Mouse (Mus musculus): ENCODE results near the gene Akap2.
"Not testable (repeated sequence)": the region's sequence is repeated elsewhere in the genome, so short reads cannot be mapped to it uniquely, and the experiment has no call there.

Gene Akap2

DNA sequence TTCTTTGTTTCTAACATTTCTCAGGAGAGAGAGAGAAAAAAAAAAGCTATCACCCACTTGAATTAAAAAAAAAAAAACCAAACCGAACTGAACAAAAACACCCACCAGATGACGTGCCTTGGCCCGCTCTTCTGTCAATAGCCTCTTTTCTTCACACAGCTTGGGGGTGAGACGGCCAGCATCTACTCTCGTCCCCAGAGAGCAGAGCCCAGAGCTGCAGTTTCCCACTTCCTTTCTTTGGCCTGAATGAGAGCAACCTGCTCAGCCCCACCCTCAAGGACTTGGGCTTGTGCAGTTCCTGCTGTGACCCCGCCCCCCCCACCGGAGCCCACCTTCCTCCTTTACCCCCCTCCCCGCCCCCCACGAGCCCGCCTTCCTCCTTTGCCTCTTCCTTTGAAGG is 150.0 kb downstream of the Akap2 start:
- DNase-seq (ENCODE audit: low spot score), result peak; percentile 23

DNA sequence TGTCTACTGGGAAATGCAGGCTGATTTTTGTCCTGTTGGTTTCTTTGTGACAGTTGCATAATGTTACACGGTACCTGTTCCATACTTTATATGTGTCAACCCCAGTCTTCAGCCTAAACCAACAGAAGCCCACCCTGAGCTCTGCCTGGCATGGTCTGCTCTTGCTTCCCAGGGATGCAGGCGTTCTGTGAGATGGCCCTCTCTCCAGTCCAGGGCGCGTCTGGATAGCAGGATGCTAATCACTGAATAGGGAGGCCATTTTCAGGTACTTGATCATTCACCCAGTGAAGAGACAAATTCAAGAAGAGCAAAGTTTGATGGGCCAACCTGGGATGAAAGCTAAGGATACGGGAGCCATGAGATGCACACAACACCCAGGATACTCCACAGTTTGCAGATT is 161.7 kb downstream of the Akap2 start:
- DNase-seq (ENCODE audit: low spot score), result no peak

DNA sequence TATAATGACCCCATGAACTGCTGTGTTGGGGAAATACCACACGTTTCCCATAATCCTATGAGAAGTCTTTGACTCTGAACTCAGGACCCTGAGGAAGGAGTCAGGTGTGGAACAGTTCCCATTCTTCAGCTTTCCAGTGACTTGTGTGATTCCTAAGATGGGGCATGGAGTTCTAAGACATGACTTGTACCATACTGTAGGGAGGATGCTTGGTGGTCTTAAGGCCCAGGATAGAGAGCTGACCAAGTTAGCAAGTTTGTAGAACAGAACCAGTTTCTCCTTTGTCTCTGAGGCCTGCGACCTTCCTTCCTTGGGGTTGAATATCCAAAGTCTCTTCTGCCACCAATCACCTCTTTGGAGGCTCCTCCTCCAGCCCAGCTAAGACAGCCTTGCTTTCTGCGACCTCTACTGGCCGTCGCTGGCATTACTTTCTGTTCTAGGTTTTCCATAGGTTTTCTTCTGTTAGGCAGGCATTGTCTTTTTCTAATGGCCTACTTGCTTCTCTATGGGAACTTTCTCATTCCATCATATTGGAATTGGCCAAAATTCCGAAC is 162.4 kb downstream of the Akap2 start:
- DNase-seq (ENCODE audit: low spot score), result peak; percentile 48

DNA sequence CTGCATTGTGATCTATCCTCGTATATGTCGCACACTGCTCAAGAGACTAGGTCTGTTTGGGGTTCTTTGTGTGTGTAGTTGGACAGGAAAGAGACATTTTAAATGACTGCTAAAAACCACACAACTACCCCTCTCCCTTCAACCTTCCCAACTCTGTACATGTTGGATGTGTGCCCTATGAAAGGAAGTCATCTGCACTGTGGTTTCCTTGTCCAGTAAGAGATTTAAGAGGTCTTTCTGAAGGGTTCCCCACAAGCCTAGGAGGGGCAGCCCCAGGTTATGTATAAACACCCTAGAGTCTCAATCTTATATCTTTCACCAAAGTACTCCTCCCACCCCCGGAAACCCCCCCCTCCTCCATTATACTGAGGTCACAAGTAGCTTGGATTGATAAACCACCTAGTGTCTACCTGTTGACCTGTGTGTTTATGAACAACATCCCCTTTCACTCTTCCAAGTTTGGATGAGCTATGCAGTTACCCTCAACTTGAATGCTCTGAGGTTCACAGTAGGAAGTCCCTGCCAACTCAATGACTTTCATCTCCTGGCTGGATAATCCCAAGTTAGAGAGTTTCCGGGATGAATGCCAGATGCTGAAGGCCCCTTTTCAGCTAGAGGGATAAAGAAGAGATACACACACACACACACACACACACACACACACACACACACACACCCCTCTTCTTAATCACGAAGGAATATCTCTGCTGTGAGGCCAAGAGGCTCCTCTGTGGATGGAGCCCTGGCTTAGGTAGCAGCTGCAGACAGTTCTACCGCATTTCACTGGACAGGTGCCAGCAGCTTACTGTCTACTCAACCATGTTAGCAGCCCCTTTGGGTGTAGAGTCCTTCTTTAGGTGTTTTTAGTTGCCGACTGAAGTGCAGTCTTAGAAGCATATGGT is 166.3 kb downstream of the Akap2 start:
- no peak for DNase-seq (ENCODE audit: low spot score)

DNA sequence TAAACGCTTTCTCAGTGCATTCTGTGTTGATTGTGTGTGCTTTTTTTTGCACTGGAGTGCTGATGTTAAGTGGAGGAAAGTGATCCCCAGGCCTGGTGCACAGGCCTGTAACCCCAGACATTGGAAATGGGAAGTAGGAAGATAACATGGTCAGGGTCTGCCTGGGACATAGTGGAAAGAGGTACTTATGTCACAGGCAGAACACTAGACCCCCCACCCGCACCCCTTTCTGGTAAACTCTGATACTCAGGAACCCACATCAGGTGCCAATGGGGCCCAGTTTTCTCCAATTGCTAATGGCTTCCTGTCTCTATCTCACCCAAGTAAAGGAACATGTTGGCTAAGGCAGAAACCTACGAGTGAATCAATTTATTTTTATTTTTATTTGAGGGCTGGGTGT is 167.1 kb downstream of the Akap2 start:
- DNase-seq (ENCODE audit: low spot score), result no peak

DNA sequence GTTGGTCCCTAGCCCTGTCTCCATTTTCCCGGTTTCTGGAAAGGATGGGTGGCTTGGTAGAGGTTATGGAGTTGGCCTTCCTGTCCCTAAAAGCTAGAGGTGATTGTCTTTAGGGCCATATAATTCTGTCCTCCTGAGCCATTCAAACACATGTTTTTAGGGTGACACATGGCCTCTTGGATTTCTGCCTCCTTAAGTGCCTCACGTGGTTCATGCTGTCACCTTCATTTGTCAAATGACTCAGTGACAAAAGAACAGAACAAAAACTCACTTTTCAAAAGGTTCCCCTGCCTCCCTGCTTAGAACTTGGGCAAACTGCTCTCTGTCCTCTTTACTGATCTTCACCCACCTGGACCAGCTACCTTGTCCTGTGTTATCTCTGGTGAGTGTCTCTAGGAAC is 167.7 kb downstream of the Akap2 start:
- no peak for DNase-seq (ENCODE audit: low spot score)

DNA sequence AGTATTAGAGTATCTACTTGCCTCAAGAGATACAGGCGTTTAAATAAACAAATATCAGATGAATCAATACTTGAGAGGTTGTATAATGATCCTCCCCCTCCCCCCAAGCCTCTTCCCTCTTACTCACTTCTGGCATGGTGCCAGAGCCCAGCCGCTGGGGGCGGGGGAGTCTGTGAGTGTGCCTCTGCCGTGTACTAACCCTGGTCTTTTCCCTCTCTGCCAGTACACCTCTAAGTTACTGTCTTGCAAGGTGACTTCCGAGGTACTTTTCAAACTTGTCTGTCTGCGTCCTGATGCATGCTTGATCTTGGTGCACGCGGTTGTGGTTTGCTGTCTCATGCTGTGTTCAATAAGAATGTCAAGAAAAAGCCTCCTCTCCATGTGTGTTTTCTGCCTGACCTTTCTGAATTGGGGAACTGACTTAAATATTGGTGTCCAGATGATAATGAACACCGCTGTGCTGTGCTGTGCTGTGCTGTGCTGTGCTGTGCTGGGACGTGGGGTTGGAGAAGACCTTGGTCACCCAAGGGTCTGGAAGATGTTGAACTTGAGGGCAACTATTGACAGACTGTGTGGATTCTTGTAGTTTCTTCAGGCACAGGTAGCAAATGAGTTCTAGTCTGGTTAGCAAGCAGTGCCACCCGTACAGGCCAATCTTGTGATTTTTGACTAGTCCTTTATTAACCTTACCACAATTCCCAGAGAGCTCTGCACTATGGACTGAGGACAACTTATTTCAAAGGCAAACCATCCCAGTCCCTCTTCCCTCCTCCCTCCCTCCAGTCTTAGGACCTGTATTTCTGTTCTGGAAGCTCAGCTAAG is 168.8 kb downstream of the Akap2 start:
- no peak for DNase-seq (ENCODE audit: low spot score)

DNA sequence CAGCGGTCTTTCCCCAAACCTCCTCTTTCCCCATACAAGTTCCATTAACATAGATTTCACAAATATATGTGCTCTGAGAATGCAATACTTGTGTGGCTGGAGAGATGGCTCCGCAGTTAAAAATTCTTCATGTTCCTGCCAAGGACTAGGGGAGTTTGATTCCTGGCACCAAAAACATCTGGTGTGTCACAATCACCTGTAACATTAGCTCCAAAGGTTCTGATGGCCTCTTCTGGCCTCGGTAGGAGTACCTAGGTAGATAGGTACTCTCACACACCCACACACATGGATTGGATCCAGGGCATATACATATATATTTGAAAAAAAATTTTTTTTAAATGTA is 169.4 kb downstream of the Akap2 start:
- DNase-seq (ENCODE audit: low spot score), result no peak

DNA sequence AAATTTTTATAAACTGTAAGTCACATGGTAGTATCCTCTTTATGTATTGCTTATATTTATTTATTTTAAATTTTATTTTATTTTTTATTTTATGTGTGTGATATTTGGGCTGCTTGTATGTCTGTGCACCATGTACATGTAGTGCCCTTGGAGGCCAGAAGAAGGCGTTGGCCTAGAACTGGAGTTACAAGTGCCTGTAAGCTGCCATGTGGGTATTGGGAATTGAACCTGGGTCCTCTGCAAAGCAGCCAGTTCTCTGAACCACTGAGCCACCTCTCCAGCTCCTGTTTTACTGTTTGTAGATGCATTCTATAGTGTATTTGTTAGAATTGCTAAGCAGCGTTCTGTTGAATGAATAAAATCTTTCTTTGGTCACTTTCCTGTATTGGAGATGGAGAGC is 170.8 kb downstream of the Akap2 start:
- no peak for DNase-seq (ENCODE audit: low spot score)

DNA sequence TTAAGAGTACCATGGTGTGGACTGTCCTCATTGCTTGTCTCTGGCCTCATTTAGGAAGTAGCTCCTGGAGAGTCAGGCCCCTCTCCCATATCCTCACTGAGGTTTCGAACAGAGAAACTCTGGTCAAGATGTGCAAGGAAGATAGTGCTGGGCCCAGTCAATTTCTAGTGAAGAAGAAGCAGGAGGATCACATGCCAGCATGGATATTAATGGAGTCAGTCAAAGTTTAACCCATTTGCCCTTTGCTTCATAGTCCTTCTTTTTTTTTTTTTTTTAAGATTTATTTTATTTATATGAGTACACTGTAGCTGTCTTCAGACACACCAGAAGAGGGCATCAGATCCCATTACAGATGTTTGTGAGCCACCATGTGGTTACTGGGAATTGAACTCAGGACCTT is 171.5 kb downstream of the Akap2 start:
- not testable (repeated sequence) for DNase-seq (ENCODE audit: low spot score)

DNA sequence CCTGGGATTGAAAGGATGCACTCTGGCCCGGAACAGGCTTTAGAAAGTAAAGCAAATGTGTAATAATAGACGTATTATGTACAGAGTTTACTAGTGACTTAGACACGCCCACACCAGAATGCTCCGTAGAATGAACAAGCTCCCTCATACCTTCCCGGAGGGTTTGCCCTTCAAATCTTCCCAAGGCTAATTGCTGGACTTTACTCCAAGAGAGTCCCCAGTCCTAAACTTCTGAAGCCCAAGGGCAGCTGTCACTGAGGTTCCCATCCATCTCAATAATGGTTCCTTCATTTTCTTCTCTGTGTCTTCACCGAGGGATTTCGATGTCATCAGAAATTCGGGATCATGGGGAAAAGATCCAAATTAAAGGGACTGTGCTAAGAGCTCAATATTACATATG is 172.3 kb downstream of the Akap2 start:
- DNase-seq (ENCODE audit: low spot score), result no peak

DNA sequence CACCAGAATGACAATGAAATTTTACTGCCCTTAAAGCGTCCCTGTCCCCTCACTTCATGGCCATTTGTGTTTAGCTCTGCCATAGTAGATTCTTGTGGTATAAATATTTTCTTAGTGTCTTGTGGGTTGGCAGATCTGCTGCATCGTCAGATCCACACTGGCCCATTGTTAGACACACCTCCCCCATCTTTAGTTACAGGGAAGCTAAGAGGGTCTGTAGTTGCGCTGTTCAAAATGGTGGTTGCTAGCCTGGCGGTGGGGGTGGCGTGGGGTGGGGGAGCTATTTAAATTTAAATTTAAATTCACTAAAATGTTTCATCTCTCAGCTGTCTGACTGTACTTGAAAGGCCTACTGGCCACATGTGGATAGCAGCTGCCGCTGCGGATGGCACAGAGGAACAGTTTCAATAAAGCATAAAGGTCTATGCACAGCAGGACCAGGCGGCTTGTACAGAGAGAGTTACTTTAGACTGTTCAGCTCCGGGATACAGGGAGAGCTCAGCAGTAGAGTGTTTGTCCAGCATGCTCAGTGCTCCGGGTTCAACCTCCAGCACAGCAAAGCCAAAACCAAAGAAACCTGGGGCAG is 174.6 kb downstream of the Akap2 start:
- no peak for DNase-seq (ENCODE audit: low spot score)

DNA sequence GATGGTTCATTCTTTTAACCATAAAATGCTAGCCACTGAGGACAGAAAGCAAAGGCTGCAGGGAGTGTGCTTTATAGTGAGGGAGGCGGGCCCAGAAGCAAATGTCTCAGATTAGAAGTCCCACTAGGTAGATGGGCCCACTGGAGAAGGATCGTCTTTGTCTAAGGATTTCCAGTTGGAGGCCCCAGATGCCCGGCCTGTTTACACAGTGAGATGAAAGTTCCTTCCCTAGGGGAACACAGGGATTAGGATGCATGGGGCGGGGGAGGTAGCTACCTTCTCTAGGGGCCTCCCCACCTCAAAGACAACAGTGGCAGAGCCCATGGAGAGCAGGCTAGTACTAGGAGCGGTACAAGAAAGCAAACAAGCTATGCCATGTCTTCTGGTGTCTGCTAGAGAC is 177.7 kb downstream of the Akap2 start:
- no peak for DNase-seq (ENCODE audit: low spot score)

DNA sequence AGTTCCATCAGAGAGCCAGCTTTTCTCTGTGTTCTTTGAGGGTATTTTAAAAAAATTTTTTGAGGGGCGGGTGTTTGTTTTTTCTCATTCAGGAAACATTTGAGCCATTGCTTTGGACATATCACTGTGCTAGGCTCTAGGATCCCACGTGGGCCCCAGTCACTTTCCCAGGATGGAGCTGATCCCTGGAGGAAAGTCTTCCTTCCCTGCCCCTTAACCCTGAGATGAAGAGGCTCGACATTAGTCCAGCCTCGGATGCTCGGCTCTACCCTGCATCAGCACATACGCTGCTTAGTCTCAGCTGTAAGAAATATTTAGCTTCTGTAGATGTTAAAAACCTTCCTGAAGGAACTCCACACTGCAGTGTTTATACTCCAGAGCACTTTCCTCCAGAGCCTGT is 178.4 kb downstream of the Akap2 start:
- no peak for DNase-seq (ENCODE audit: low spot score)

DNA sequence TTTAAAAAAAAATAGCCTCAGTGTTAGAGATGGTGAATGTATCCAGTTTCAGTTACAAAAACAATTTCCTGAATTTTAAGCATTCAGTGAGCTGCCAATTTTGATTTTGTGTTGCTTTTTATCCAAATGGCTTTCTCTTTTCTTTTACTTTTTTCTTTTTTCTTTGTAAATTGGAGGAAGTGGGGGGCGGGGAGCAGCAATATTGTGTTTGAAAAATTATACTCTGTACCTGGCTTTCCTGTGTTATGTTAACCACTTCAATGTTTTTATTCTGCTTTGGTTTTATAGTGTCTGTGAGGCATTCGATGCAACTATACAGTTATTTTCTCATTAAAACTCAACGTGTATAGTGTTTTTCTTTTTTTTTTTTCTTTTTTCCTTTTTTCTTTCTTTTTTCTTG is 179.2 kb downstream of the Akap2 start:
- no peak for DNase-seq (ENCODE audit: low spot score)

DNA sequence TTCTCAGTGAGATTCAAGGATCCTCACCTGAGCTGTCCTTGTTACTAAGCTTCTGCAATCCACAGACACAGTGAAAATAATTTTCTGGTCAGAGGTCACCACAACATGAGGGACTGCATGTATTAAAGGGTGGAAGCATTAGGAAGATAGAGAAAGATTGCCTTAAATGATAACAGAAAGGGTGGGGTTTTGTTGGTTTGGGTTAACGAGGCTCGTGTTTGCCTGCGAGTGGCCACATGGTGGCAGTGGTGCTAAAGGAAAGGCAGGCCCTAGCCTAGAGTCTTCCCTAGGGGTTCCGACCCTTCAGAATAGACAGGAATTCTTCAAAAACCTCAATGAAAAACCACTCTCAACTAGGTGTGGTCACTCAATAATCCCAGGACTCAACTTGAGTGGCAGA is 183.8 kb downstream of the Akap2 start:
- no peak for DNase-seq (ENCODE audit: low spot score)

DNA sequence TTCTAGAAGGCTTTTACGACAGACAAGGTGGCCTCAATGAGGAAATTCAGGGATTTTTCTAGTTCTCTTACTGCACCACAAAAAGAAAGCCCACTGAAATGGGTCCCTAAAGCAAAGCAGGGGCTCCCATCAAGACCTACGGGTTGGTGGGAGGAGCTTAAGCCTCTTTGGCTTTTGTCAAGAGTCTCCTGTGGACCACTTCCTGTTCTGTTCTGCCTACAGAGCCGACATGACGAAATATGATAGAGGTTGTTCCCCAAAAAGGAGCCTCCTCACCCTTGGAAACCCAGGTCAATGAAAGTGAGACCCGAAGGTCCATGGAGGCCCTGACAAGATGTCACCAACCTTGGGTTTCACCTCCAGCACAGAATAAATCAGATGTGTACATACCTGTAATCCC is 185.2 kb downstream of the Akap2 start:
- DNase-seq (ENCODE audit: low spot score), result no peak

DNA sequence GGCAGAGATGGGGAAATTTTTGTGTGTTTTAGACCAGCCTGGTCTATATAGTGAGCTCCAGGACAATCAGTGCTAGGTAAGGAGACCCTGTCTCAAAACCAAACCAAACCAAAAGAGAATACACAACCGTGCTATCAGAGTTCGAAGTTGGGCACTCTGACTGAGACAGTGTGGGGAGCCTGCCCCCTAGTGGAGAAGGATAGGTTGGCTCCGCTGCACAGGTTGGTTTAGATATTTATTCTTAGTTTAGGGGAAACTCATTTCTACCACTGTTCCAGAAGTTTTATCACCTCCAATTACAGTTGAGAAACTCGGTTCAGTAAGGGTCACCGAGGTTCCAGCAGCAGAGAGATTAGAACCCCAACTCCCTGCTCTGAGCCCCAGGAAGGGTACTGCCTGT is 186.8 kb downstream of the Akap2 start:
- peak; percentile 29 for DNase-seq (ENCODE audit: low spot score)

DNA sequence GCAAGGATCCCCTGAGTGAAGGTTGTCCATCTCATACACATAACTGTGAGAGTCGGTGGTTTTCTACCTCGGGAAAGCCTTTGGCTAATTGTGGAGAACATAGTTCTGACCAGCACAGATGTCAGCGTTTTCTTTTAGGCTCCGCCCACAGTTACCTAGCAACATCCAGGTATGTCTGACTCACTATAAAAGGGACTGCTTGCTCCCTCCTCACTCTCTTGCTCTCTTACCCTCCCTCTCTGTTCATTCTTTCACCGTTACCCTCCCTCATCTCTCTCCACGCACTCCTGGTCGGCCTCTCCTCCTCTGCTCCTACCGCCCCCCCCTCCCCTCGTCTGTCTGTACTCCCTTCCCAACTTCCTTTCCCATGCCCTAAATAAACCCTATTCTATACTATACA is 187.2 kb downstream of the Akap2 start:
- DNase-seq (ENCODE audit: low spot score), result no peak

DNA sequence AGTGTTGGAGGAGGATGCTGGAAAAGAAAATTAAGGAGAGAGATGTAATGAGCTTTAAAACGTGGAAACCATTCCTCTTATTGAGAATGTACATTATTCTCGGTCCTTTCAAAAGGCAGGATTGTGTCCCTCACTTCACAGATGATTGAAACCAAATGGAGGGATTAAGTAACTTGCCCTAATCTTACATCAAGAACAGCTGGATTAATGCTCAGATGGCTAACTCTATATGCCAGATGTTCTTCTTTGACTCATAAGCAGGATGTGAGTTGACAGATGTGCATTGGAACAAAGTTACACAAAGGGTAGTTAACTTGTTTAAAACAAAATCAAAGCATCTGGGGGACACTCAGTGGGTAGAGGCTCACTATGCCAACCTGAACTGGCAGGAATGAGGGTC is 189.3 kb downstream of the Akap2 start:
- DNase-seq (ENCODE audit: low spot score), result no peak

DNA sequence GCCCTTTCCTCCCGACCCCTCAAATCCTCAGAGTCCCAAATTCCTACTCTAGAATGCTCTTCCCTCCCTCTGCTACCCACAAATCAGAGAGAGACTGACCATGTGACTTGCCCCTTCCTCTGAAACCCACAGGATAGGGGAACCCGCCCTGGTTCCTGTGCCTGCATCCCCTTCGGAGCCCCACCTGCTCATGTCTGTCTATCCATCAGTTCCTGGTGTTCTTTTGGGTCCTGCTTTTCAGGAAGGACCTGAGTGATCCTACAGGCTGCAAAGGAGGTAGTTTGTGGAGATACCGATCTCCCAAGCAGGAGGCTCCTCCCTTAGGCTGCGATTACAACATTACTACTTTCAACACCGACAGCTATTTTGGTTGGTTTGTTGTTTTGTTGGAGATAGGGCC is 191.4 kb downstream of the Akap2 start:
- no peak for DNase-seq (ENCODE audit: low spot score)

DNA sequence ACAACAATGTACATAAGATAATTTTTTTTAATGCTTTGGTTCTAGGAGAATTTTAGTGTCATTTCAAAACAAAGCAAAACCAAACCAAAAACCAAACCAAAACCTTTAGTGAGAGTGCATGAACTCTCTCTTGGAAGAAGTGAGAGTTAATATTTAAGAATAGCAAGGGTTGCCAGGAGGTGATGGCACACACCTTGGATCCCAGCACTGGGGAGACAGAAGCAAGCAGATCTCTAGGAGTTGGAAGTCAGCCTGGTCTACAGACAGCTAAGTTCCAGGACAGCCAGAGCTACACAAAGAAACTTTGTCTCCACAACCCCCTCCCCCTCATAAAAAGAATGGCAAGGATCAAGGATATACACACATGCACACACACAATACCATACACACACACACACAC is 195.6 kb downstream of the Akap2 start:
- DNase-seq (ENCODE audit: low spot score), result no peak
